Mouse (Mus musculus): ENCODE results near the gene Olfr1131. TPM values are rescaled to one million over a fixed set of nuclear protein-coding genes. Genes with fewer than 3 reads are reported as not detected.
"Not testable (repeated sequence)": the region's sequence is repeated elsewhere in the genome, so short reads cannot be mapped to it uniquely, and the experiment has no call there.

Gene Olfr1131
- total RNA-seq (2021) = not detected in 2 replicates
- long read RNA-seq = 0 reads

DNA sequence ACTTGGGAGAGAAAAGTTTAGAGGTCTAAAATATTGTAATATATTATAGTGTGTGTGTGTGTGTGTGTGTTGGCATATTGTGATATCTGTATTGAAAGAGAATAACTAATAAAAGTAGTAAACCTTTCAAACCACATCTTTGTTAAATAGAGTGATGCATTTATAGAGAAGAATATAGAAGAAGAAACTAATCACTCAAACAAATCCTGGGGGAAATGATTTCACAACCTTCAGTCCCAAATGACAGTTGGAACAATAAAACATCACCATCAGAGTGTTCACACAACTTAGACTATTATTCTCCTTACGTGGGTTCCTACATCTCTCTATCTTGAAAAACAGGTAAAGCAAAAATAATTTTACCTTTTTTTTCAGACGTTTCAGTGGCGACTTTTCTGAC lies at the start of gene Olfr1131:
Olfr1131 (plus strand) TSS at position 301 of the 400 bp plus-strand sequence.
- no peak for DNase-seq

DNA sequence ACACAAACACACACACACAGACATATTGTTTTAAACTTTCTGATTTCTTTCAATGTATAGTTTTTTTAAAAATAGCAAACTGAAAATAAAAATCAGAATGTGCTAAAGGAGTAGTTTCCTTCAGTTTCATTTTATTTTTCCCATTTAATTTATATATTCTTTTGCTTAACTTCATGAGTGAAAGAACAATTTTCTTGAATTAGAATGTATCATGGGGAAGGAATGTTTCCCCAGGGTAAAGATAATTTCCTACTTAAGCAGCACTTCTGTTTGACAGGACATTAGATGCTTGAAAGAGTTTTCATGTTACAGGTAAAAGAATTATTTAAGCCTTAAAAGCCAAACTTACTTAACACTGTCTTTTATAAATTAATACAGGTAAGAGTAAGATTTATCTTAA lies 21.0 kb upstream of the Olfr1131 start, which contains the start of gene Olfr1130:
Olfr1130 (plus strand) TSS at position 301 of the 400 bp plus-strand sequence.
- not testable (repeated sequence) for DNase-seq

GRCm38 (mm10) chr2:87637435-87637834 lies 10.5 kb downstream of the Olfr1131 start, which contains the start of gene Olfr1132:
Gene Olfr1132, minus strand, starts transcription at chr2:87637535.
- no peak for DNase-seq

DNA sequence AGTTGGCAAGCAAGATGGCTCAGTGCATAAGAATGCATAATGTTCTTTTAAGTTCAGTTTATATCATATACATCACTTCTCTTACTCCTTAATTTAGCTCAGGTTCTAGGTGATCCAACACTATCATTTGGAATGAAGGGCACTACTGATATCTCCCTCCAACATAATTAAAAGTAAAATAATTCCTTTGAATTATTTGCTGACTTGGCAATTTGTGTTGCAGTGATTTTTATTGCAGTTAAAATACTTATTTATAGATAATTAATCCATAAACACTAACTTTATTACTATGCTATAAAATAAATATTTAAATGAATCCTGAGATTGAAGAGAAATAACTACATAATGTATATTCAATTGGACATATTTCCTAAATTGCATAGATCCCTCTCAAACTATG lies 15.5 kb downstream of the Olfr1131 start:
- DNase-seq = no peak

DNA sequence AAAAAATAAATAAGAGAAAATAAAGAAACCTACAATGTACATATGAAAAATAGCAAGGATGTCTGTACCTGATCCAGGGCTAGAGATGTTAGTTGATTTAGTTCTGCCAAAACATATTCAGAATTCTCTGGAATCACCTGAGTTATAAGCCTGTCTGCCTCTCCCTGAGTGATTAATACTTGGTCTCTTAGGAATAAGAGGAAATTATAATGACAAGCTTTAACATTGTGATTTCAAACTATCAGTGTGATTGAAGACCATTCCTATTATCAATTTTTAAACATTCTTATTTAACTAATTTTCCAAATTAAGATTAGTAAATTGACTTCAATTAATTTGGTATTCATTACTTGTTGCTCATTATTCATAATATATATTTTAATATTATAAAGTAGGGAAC lies 20.4 kb downstream of the Olfr1131 start, which contains the start of gene Olfr1133:
Olfr1133 (minus strand) TSS at position 101 of the 400 bp plus-strand sequence.
- DNase-seq = no peak

DNA sequence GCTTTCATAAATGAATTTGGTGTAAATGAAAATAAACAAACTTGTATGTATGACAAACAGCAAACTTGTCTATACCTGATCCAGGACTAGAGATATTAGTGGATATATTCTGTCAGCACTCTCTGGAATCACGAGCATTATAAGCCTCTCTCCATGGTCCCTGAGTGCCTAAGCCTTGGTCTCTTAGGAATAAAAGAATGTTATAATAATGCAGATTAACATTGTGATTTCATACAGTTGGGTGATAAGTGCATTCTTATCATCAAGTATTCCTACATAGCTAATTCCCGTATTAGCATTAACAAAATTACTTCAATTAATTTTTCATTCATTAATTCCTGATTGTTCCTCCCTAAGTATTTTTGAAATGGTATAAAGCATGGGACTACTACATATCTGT lies 31.5 kb downstream of the Olfr1131 start, which contains the start of gene Olfr1134:
Olfr1134 (minus strand) TSS at position 101 of the 400 bp plus-strand sequence.
- no peak for DNase-seq

DNA sequence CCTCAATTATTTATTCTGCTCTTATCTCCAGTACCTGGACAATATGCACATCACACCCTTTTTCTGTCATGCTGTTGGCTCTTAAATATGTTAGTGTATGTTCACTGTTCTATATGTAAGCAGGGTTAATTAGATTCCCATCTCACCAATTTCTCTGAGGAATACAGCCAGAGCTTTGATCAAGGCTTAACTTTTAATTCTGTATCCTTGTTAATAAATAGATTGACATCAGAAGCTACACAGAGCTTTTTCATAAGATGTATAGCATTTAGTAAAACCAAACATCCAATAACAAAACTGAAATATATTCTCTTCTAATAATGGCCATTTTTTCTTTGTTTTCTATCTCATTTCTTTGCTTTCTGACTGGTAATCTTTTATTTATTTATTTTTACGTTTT lies 46.7 kb downstream of the Olfr1131 start, which contains the start of gene Olfr1135:
Olfr1135 (minus strand) TSS at position 101 of the 400 bp plus-strand sequence.
- DNase-seq = no peak

Other genes starting within 250 kb of the Olfr1131 start
- not detected in 2 replicates for gene Olfr1122, start 241.3 kb upstream of the Olfr1131 start, total RNA-seq (2021)
- gene Olfr1123, start 210.5 kb upstream of the Olfr1131 start, total RNA-seq (2021) = not detected in 2 replicates
- gene Olfr1124, start 196.8 kb upstream of the Olfr1131 start, total RNA-seq (2021) = not detected in 2 replicates
- gene Olfr1126, start 173.1 kb upstream of the Olfr1131 start, total RNA-seq (2021) = not detected in 2 replicates
- not detected in 2 replicates for gene Pramel7, start 130.0 kb upstream of the Olfr1131 start, total RNA-seq (2021)
- gene Pramel6, start 120.5 kb upstream of the Olfr1131 start, total RNA-seq (2021) = not detected in 2 replicates
- not detected in 2 replicates for gene Olfr153, start 95.3 kb upstream of the Olfr1131 start, total RNA-seq (2021)
- gene Olfr1128, start 81.6 kb upstream of the Olfr1131 start, total RNA-seq (2021) = not detected in 2 replicates
- gene Olfr1129, start 53.2 kb upstream of the Olfr1131 start, total RNA-seq (2021) = not detected in 2 replicates
- not detected in 2 replicates for gene Olfr1130, start 20.9 kb upstream of the Olfr1131 start, total RNA-seq (2021)
- not detected in 2 replicates for gene Olfr1132, start 10.4 kb downstream of the Olfr1131 start, total RNA-seq (2021)
- not detected in 2 replicates for gene Olfr1133, start 20.3 kb downstream of the Olfr1131 start, total RNA-seq (2021)
- not detected in 2 replicates for gene Olfr1134, start 31.4 kb downstream of the Olfr1131 start, total RNA-seq (2021)
- not detected in 2 replicates for gene Olfr1135, start 46.6 kb downstream of the Olfr1131 start, total RNA-seq (2021)
- not detected in 2 replicates for gene Olfr1136, start 66.8 kb downstream of the Olfr1131 start, total RNA-seq (2021)
- gene Olfr1137, start 86.1 kb downstream of the Olfr1131 start, total RNA-seq (2021) = not detected in 2 replicates
- not detected in 2 replicates for gene Olfr1138, start 112.9 kb downstream of the Olfr1131 start, total RNA-seq (2021)
- not detected in 2 replicates for gene Olfr1140, start 116.6 kb downstream of the Olfr1131 start, total RNA-seq (2021)
- not detected in 2 replicates for gene Olfr1141, start 126.9 kb downstream of the Olfr1131 start, total RNA-seq (2021)
- not detected in 2 replicates for gene Olfr152, start 152.4 kb downstream of the Olfr1131 start, total RNA-seq (2021)
- gene Olfr1143, start 173.5 kb downstream of the Olfr1131 start, total RNA-seq (2021) = not detected in 2 replicates
- not detected in 2 replicates for gene Olfr1145, start 182.7 kb downstream of the Olfr1131 start, total RNA-seq (2021)
- not detected in 2 replicates for gene Olfr1148, start 203.4 kb downstream of the Olfr1131 start, total RNA-seq (2021)
- gene Olfr1150-ps1, start 216.9 kb downstream of the Olfr1131 start, total RNA-seq (2021) = not detected in 2 replicates
- gene Olfr1151, start 228.8 kb downstream of the Olfr1131 start, total RNA-seq (2021) = not detected in 2 replicates
- not detected in 2 replicates for gene Olfr1152, start 239.4 kb downstream of the Olfr1131 start, total RNA-seq (2021)